Mouse (Mus musculus) heart, postnatal 0 days (tissue): ENCODE results near the gene Smim5. TPM values are rescaled to one million over a fixed set of nuclear protein-coding genes. Genes with fewer than 3 reads are reported as not detected.

Experiments
- ATAC-seq: fragments of 200-750 bp; cut with Nextera tagmentation; 2 replicates; pipeline ENCODE4 v1.8.0; 2017; ENCODE audit warnings: low read depth, moderate number of reproducible peaks, moderate library complexity; ENCODE audit not compliant: insufficient read depth
- DNase-seq: peaks from one replicate; pipeline ENCODE4 v3.0.0-alpha.2; 2016; ENCODE audit warnings: low spot score
- H3K27ac ChIP-seq: fragments of 300-500 bp; sonication (generic); 2 replicates; pipeline ENCODE4 v1.5.1; 2014; ENCODE audit warnings: low read depth, mild to moderate bottlenecking
- H3K27me3 ChIP-seq: fragments of 300-500 bp; sonication (generic); 2 replicates; pipeline ENCODE4 v1.6.1; 2014; ENCODE audit warnings: low read length, mixed read lengths; ENCODE audit not compliant: control insufficient read depth, insufficient read depth
- H3K36me3 ChIP-seq: fragments of 300-500 bp; sonication (generic); replicated peaks from 2 replicates; pipeline ENCODE4 v1.6.1; 2014; ENCODE audit warnings: low read length, mixed read lengths; ENCODE audit not compliant: control insufficient read depth, insufficient read depth
- H3K4me1 ChIP-seq: fragments of 300-500 bp; sonication (generic); 2 replicates; pipeline ENCODE4 v1.6.1; 2014; ENCODE audit warnings: antibody characterized with exemption; ENCODE audit not compliant: control insufficient read depth, insufficient read depth
- H3K4me2 ChIP-seq: fragments of 300-500 bp; sonication (generic); 2 replicates; pipeline ENCODE4 v1.6.1; 2014; ENCODE audit warnings: low read depth, mild to moderate bottlenecking, low read length, moderate library complexity
- H3K4me3 ChIP-seq: fragments of 300-500 bp; sonication (generic); 2 replicates; pipeline ENCODE4 v1.5.1; 2014; ENCODE audit warnings: low read depth, low read length
- H3K9ac ChIP-seq: fragments of 300-500 bp; sonication (generic); replicated peaks from 2 replicates; pipeline ENCODE4 v1.6.1; 2014; ENCODE audit warnings: low read depth, low read length, mixed read lengths
- H3K9me3 ChIP-seq: fragments of 300-500 bp; sonication (generic); replicated peaks from 2 replicates; pipeline ENCODE4 v1.6.1; 2016; ENCODE audit warnings: low read length; ENCODE audit not compliant: control insufficient read depth
- CTCF ChIP-seq: IDR thresholded peaks from 2 replicates; pipeline ENCODE4 v1.5.1; 2016; ENCODE audit warnings: antibody characterized with exemption, control low read depth, low read depth
- EP300 ChIP-seq: IDR thresholded peaks from 2 replicates; pipeline ENCODE4 v1.6.1; 2016; ENCODE audit warnings: antibody characterized with exemption, low read depth
- WGBS: fragments of 180-500 bp; shearing (Covaris S2); extraction: QIAGEN DNeasy Blood & Tissue Kit; methylation state at CpG from one replicate; pipeline ENCODE4 v1.1.7; 2014; 5-methylcytosine and 5-hydroxymethylcytosine counted together
- polyA plus RNA-seq: library from polyadenylated mRNA; unstranded; fragments of >200 nt; fragmentation: Nextera tagmentation; extraction: Ambion mirVana; gene quantifications from 2 replicates; pipeline ENCODE4 v1.2.1, GENCODE M21; 2015
- total RNA-seq: library from RNA; depleted of rRNA; stranded (reverse); fragments of >200 nt; gene quantifications from 2 replicates; pipeline ENCODE4 v1.2.3, GENCODE M21; 2014; ENCODE audit warnings: low replicate concordance

Gene Smim5
- total and polyA plus RNA-seq, 2 experiments from 2014 or later: 79.3 to 83.0 TPM

DNA sequence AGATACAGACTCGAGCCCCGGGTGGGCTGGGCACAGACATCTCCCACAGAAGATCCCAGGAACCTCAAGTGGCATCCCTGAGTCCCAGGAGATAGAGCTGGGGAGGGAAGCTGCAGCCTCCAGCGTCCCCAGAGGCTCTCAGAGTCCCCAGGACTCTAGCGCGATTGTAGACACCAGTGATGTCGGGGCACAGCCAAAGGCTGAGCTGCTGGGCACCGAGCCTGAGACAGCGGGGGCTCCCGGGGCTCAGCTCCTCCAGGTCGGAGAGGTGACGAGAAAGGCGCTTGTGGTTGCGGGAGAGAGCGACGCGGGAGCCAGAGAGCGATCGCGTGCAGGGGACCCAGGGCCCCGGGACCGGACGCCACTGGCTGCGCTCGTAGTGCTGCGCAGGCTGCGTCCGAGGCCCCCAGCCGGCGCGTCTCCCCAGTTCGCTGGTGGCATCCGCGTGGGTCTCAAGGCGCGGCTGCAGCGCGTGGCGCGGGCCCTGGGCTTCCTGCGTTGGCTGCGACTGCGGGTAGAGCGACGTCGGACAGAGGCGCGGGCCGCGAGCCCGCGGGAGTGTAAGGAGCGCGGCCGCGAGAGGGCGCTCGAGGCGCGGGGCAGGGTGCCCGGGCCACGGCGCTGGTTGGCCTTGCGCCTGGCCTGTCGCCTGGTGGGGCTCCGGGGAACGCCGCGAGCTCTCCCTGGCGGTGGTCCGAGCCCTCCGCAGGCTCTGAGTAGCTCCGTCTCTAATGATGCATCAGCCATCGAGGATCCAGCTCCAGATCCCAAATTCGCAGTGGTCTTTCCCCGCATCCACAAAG is 40.4 kb upstream of the Smim5 start:
- Histone ChIP-seq H3K27me3 (peaks cover 31% of the 10 kb centered on the region), H3K4me2 (peak overlapping the region; percentile 68), H3K4me3 (peak overlapping the region; percentile 42), H3K9ac (peak overlapping the region; percentile 5; the same call in 1 of the 2 replicates), H3K36me3 (0 out of 2 replicates have a peak, but pooled peaks cover 9% of the 10 kb centered on the region), H3K9me3 (no peaks in the 10 kb centered on the region), H3K27ac (no peak overlapping the region), H3K4me1 (peaks cover 5% of the 10 kb centered on the region)
- TF ChIP-seq EP300 (no peak), CTCF (peak; percentile 75)
- ATAC-seq: peak; percentile 94
- WGBS: 3% methylated on average over 56 of the region's 75 CpGs
- peak; percentile 85 for DNase-seq

DNA sequence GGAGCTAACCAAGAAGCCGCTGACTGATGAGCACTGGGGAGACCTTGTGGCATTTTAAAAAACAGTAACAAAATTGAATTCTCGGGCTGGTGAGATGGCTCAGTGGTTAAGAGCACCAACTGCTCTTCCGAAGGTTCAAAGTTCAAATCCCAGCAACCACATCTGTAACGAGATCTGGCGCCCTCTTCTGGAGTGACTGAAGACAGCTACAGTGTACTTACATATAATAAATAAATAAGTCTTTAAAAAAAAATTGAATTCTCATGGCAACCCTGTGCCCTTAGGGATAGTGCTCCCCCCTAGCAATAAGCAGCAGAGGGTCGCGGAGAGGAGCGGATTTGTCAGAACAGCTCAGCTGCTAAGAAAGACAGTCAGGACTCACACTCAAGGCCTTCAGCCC is 35.9 kb upstream of the Smim5 start:
- TF ChIP-seq CTCF (no peak), EP300 (no peak)
- H3K9ac ChIP-seq: no peak overlapping the region
- WGBS: 79% methylated on average over 8 of the region's 8 CpGs
- no peaks in the 10 kb centered on the region; the same call in 1 of the 2 replicates for H3K4me1 ChIP-seq
- H3K4me3 ChIP-seq: no peak overlapping the region
- H3K36me3 ChIP-seq: no peaks in the 10 kb centered on the region
- DNase-seq (no peak), ATAC-seq (no peak)
- no peak overlapping the region for H3K4me2 ChIP-seq
- H3K27me3 ChIP-seq: peaks cover 16% of the 10 kb centered on the region
- no peaks in the 10 kb centered on the region for H3K9me3 ChIP-seq
- no peak overlapping the region for H3K27ac ChIP-seq

DNA sequence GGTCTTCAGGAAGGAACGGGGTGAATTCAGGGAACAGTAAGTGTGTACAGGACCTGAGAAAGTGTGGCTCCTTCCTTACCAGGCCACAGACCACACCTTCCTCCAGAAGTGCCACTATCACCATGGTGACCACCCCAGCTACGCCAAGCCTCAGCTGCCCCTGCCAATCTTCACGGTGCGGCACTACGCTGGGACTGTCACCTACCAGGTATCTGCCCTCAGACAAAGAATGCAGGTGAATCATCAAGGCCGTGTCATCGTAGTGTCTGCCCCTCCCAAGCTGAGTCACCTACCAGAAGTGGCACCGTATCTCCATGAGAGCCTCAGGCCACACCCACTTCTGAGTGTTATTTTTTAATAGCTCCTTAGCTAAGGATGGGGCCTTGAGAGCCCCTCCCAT is 30.4 kb upstream of the Smim5 start:
- 59% methylated on average over 8 of the region's 8 CpGs for WGBS

DNA sequence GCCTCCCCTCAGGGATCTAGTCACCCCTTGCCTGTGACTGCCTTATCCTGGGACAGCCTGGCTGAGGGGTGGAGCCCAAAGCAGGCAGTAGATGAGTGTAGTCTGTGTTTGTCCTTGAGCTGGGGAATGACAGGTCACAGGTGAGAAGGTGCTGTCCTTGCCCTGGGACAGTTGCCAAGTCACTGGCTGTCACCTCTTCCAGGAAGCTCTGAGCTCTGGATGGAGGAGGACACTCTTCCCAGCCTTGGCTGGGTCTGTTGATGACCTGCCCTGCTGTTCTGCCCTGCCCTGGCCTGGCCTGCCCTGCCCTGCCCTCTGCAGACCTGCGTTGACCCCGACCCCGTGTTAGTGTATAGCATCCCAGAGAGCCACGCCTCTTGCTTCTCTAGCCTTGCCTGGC is 27.3 kb upstream of the Smim5 start:
- 64% methylated on average over 4 of the region's 4 CpGs for WGBS
- Histone ChIP-seq H3K36me3 (no peaks in the 10 kb centered on the region), H3K9ac (no peak overlapping the region)

More for the DNA sequence above, 30.4 kb upstream of the Smim5 start:
- Histone ChIP-seq H3K4me3 (no peak overlapping the region), H3K27me3 (no peaks in the 10 kb centered on the region), H3K4me1 (0 out of 2 replicates have a peak, but pooled peaks cover 6% of the 10 kb centered on the region), H3K9ac (no peak overlapping the region), H3K4me2 (no peak overlapping the region), H3K9me3 (no peaks in the 10 kb centered on the region), H3K36me3 (no peaks in the 10 kb centered on the region), H3K27ac (no peak overlapping the region)
- no peak for TF ChIP-seq CTCF
- TF ChIP-seq EP300: no peak
- no peak; the same call in 1 of the 2 replicates for ATAC-seq
- peak; percentile 38 for DNase-seq

DNA sequence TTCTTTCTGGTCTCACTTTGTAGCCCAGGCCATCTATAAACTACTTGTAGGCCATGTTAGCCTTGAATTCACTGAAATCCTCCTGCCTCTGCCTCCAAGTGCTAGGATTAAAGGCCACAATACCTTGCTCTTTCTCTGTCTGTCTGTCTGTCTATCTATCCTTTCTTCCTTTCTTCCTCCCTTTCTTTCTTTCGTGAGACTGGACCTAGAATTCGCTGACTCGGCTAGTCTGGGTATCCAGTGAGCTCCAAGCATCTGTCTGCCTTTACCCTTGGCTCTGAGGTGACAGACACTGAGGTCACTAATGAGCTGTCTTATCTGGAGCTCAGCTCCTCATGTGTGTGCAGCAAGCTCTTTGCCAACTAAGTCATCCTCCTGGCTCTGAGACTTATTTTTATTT is 23.8 kb upstream of the Smim5 start:
- no peak for DNase-seq
- no peak overlapping the region for H3K4me2 ChIP-seq
- TF ChIP-seq CTCF: no peak
- no peak for TF ChIP-seq EP300
- 80% methylated on average over 3 of the region's 3 CpGs for WGBS
- no peak overlapping the region for H3K9ac ChIP-seq
- no peaks in the 10 kb centered on the region for H3K36me3 ChIP-seq
- H3K27me3 ChIP-seq: no peaks in the 10 kb centered on the region
- H3K27ac ChIP-seq: no peak overlapping the region
- 0 out of 2 replicates have a peak, but pooled peaks cover 6% of the 10 kb centered on the region for H3K4me1 ChIP-seq
- no peaks in the 10 kb centered on the region for H3K9me3 ChIP-seq
- ATAC-seq: no peak
- no peak overlapping the region for H3K4me3 ChIP-seq

More for the DNA sequence above, 27.3 kb upstream of the Smim5 start:
- Histone ChIP-seq H3K9me3 (no peaks in the 10 kb centered on the region), H3K27me3 (no peaks in the 10 kb centered on the region), H3K27ac (no peak overlapping the region), H3K4me3 (no peak overlapping the region), H3K4me2 (no peak overlapping the region), H3K4me1 (0 out of 2 replicates have a peak, but pooled peaks cover 6% of the 10 kb centered on the region)
- TF ChIP-seq CTCF (no peak), EP300 (no peak)
- ATAC-seq: no peak
- no peak for DNase-seq
